Mouse (Mus musculus) hindbrain, embryonic 13.5 days (tissue): ENCODE data around the gene Gm47791. TPM values are rescaled to one million over a fixed set of nuclear protein-coding genes. Genes with fewer than 3 reads are reported as not detected.

ENCODE experiments used
- ATAC-seq: fragments of 200-750 bp; cut with Nextera tagmentation; 2 replicates; pipeline ENCODE4 v1.8.0; 2017; ENCODE audit warnings: moderate TSS enrichment; ENCODE audit not compliant: low FRiP score
- H3K27ac ChIP-seq: fragments of 300-500 bp; sonication (generic); 2 replicates; pipeline ENCODE4 v1.5.1; 2015; ENCODE audit warnings: inconsistent platforms, mild to moderate bottlenecking, moderate library complexity
- H3K27me3 ChIP-seq: fragments of 300-500 bp; sonication (generic); 2 replicates; pipeline ENCODE4 v1.6.1; 2015; ENCODE audit warnings: mild to moderate bottlenecking, inconsistent platforms
- H3K36me3 ChIP-seq: fragments of 300-500 bp; sonication (generic); 2 replicates; pipeline ENCODE4 v1.6.1; 2015; ENCODE audit warnings: mild to moderate bottlenecking, inconsistent platforms
- H3K4me1 ChIP-seq: fragments of 300-500 bp; sonication (generic); replicated peaks from 2 replicates; pipeline ENCODE4 v1.6.1; 2015; ENCODE audit warnings: inconsistent platforms
- H3K4me2 ChIP-seq: fragments of 300-500 bp; sonication (generic); 2 replicates; pipeline ENCODE4 v1.6.1; 2015; ENCODE audit warnings: inconsistent platforms, mild to moderate bottlenecking, moderate library complexity
- H3K4me3 ChIP-seq: fragments of 300-500 bp; sonication (generic); 2 replicates; pipeline ENCODE4 v1.5.1; 2015; ENCODE audit warnings: mild to moderate bottlenecking, inconsistent platforms
- H3K9ac ChIP-seq: fragments of 300-500 bp; sonication (generic); 2 replicates; pipeline ENCODE4 v1.6.1; 2015; ENCODE audit warnings: mild to moderate bottlenecking, inconsistent platforms
- H3K9me3 ChIP-seq: fragments of 300-500 bp; sonication (generic); 2 replicates; pipeline ENCODE4 v1.6.1; 2016; ENCODE audit warnings: inconsistent platforms
- WGBS: fragments of 180-500 bp; shearing (Covaris S2); methylation state at CpG from one replicate; pipeline ENCODE4 v1.1.7; 2015; 5-methylcytosine and 5-hydroxymethylcytosine counted together
- polyA plus RNA-seq: library from polyadenylated mRNA; unstranded; fragments of >200 nt; fragmentation: Nextera tagmentation; extraction: Ambion mirVana; gene quantifications from 2 replicates; pipeline ENCODE4 v1.2.1, GENCODE M21; 2015

Gene Gm47791
- polyA plus RNA-seq, 1 experiment from 2014 or later: not detected

GRCm38 (mm10) chr1:82798922-82799321 lies 27.9 kb upstream of the Gm47791 start:
- Histone ChIP-seq H3K27me3 (no peaks in the 10 kb centered on the region), H3K36me3 (no peaks in the 10 kb centered on the region), H3K4me3 (no peak overlapping the region), H3K4me2 (no peak overlapping the region), H3K4me1 (no peaks in the 10 kb centered on the region; the same call in 1 of the 2 replicates), H3K9ac (no peak overlapping the region), H3K9me3 (no peaks in the 10 kb centered on the region), H3K27ac (no peak overlapping the region)
- 84% methylated on average over 4 of the region's 4 CpGs for WGBS
- ATAC-seq: no peak

- WGBS: 64% methylated on average over 5 of the region's 5 CpGs
- Histone ChIP-seq H3K4me2 (no peak overlapping the region), H3K9ac (no peak overlapping the region), H3K9me3 (no peaks in the 10 kb centered on the region), H3K4me1 (no peaks in the 10 kb centered on the region; the same call in 1 of the 2 replicates), H3K27me3 (no peaks in the 10 kb centered on the region), H3K36me3 (no peaks in the 10 kb centered on the region), H3K27ac (no peak overlapping the region), H3K4me3 (no peak overlapping the region)
- ATAC-seq: no peak
Measured at GRCm38 (mm10) chr1:82798304-82798703, 27.3 kb upstream of the Gm47791 start.

- Histone ChIP-seq H3K4me3 (no peak overlapping the region), H3K9ac (no peak overlapping the region), H3K4me2 (no peak overlapping the region), H3K9me3 (no peaks in the 10 kb centered on the region), H3K4me1 (no peaks in the 10 kb centered on the region; the same call in 1 of the 2 replicates), H3K27me3 (no peaks in the 10 kb centered on the region), H3K36me3 (no peaks in the 10 kb centered on the region), H3K27ac (no peak overlapping the region)
- WGBS: 93% methylated on average over 4 of the region's 4 CpGs
- no peak for ATAC-seq
Measured at GRCm38 (mm10) chr1:82797088-82797487, 26.0 kb upstream of the Gm47791 start.

GRCm38 (mm10) chr1:82795702-82796443 lies 24.8 kb upstream of the Gm47791 start:
- H3K4me3 ChIP-seq: no peak overlapping the region
- no peaks in the 10 kb centered on the region for H3K27me3 ChIP-seq
- no peak overlapping the region for H3K27ac ChIP-seq
- no peak overlapping the region for H3K9ac ChIP-seq
- no peaks in the 10 kb centered on the region for H3K36me3 ChIP-seq
- no peaks in the 10 kb centered on the region for H3K9me3 ChIP-seq
- H3K4me2 ChIP-seq: no peak overlapping the region
- H3K4me1 ChIP-seq: no peaks in the 10 kb centered on the region; the same call in 1 of the 2 replicates
- ATAC-seq: no peak
- WGBS: 83% methylated on average over 18 of the region's 18 CpGs

- Histone ChIP-seq H3K4me2 (no peak overlapping the region), H3K4me1 (no peaks in the 10 kb centered on the region; the same call in 1 of the 2 replicates), H3K9ac (no peak overlapping the region), H3K9me3 (no peaks in the 10 kb centered on the region), H3K27ac (no peak overlapping the region), H3K27me3 (no peaks in the 10 kb centered on the region), H3K36me3 (no peaks in the 10 kb centered on the region), H3K4me3 (no peak overlapping the region)
- WGBS: 93% methylated on average over 2 of the region's 2 CpGs
- no peak for ATAC-seq
Measured at GRCm38 (mm10) chr1:82795211-82795610, 24.2 kb upstream of the Gm47791 start.

GRCm38 (mm10) chr1:82793986-82794385 lies 22.9 kb upstream of the Gm47791 start:
- ATAC-seq: no peak
- Histone ChIP-seq H3K27ac (0 out of 2 replicates have a peak overlapping the region, but pooled peaks have one; percentile 18), H3K4me1 (no peaks in the 10 kb centered on the region; the same call in 1 of the 2 replicates), H3K4me3 (no peak overlapping the region), H3K36me3 (no peaks in the 10 kb centered on the region), H3K4me2 (no peak overlapping the region), H3K9ac (no peak overlapping the region), H3K9me3 (no peaks in the 10 kb centered on the region), H3K27me3 (no peaks in the 10 kb centered on the region)
- 50% methylated on average over 4 of the region's 4 CpGs for WGBS

GRCm38 (mm10) chr1:82793110-82793509 lies 22.1 kb upstream of the Gm47791 start:
- Histone ChIP-seq H3K4me3 (no peak overlapping the region), H3K27me3 (no peaks in the 10 kb centered on the region), H3K4me2 (no peak overlapping the region), H3K9ac (no peak overlapping the region), H3K36me3 (no peaks in the 10 kb centered on the region), H3K27ac (no peak overlapping the region), H3K9me3 (no peaks in the 10 kb centered on the region), H3K4me1 (no peaks in the 10 kb centered on the region; the same call in 1 of the 2 replicates)
- ATAC-seq: no peak
- 90% methylated on average over 3 of the region's 3 CpGs for WGBS

GRCm38 (mm10) chr1:82792238-82792637 lies 21.2 kb upstream of the Gm47791 start:
- Histone ChIP-seq H3K36me3 (no peaks in the 10 kb centered on the region), H3K9ac (no peak overlapping the region), H3K27ac (no peak overlapping the region), H3K4me1 (peaks cover 3% of the 10 kb centered on the region; the same call in 1 of the 2 replicates), H3K4me2 (no peak overlapping the region), H3K27me3 (no peaks in the 10 kb centered on the region), H3K4me3 (no peak overlapping the region), H3K9me3 (no peaks in the 10 kb centered on the region)
- no peak for ATAC-seq
- WGBS: 92% methylated on average over 6 of the region's 6 CpGs

- WGBS: 79% methylated on average over 11 of the region's 11 CpGs
- Histone ChIP-seq H3K9me3 (no peaks in the 10 kb centered on the region), H3K27me3 (no peaks in the 10 kb centered on the region), H3K27ac (no peak overlapping the region), H3K4me2 (no peak overlapping the region), H3K4me3 (no peak overlapping the region), H3K36me3 (no peaks in the 10 kb centered on the region), H3K4me1 (peaks cover 3% of the 10 kb centered on the region; the same call in 1 of the 2 replicates), H3K9ac (no peak overlapping the region)
- no peak for ATAC-seq
Measured at GRCm38 (mm10) chr1:82791105-82791504, 20.1 kb upstream of the Gm47791 start.

GRCm38 (mm10) chr1:82788070-82788469 lies 17.0 kb upstream of the Gm47791 start:
- Histone ChIP-seq H3K27me3 (no peaks in the 10 kb centered on the region), H3K9me3 (no peaks in the 10 kb centered on the region), H3K27ac (no peak overlapping the region), H3K4me3 (no peak overlapping the region), H3K4me2 (no peak overlapping the region), H3K9ac (no peak overlapping the region), H3K36me3 (no peaks in the 10 kb centered on the region), H3K4me1 (0 out of 2 replicates have a peak, but pooled peaks cover 3% of the 10 kb centered on the region)
- no peak for ATAC-seq
- 76% methylated on average over 7 of the region's 7 CpGs for WGBS

- no peak overlapping the region for H3K4me3 ChIP-seq
- no peaks in the 10 kb centered on the region for H3K27me3 ChIP-seq
- no peaks in the 10 kb centered on the region for H3K9me3 ChIP-seq
- no peaks in the 10 kb centered on the region for H3K36me3 ChIP-seq
- H3K9ac ChIP-seq: no peak overlapping the region
- peak; percentile 89 for ATAC-seq
- H3K4me2 ChIP-seq: no peak overlapping the region
- H3K4me1 ChIP-seq: 0 out of 2 replicates have a peak, but pooled peaks cover 3% of the 10 kb centered on the region
- H3K27ac ChIP-seq: no peak overlapping the region
- WGBS: 7% methylated on average over 2 of the region's 2 CpGs
Measured at GRCm38 (mm10) chr1:82787414-82787813, 16.4 kb upstream of the Gm47791 start.

GRCm38 (mm10) chr1:82785546-82785945 lies 14.5 kb upstream of the Gm47791 start:
- H3K4me3 ChIP-seq: no peak overlapping the region
- H3K9ac ChIP-seq: no peak overlapping the region
- H3K36me3 ChIP-seq: no peaks in the 10 kb centered on the region
- no peak overlapping the region for H3K27ac ChIP-seq
- H3K9me3 ChIP-seq: no peaks in the 10 kb centered on the region
- no peaks in the 10 kb centered on the region for H3K27me3 ChIP-seq
- WGBS: 82% methylated on average over 6 of the region's 6 CpGs
- H3K4me2 ChIP-seq: no peak overlapping the region
- ATAC-seq: no peak
- H3K4me1 ChIP-seq: 0 out of 2 replicates have a peak, but pooled peaks cover 3% of the 10 kb centered on the region

GRCm38 (mm10) chr1:82783559-82783958 lies 12.5 kb upstream of the Gm47791 start:
- H3K9me3 ChIP-seq: no peaks in the 10 kb centered on the region
- H3K4me3 ChIP-seq: no peak overlapping the region
- no peak overlapping the region for H3K9ac ChIP-seq
- no peaks in the 10 kb centered on the region for H3K36me3 ChIP-seq
- 87% methylated on average over 3 of the region's 3 CpGs for WGBS
- no peak overlapping the region for H3K4me2 ChIP-seq
- ATAC-seq: no peak
- 0 out of 2 replicates have a peak, but pooled peaks cover 3% of the 10 kb centered on the region for H3K4me1 ChIP-seq
- no peak overlapping the region for H3K27ac ChIP-seq
- H3K27me3 ChIP-seq: no peaks in the 10 kb centered on the region
